Mouse (Mus musculus) liver, postnatal 0 days (tissue): ENCODE data around the gene Plcl2. TPM values are rescaled to one million over a fixed set of nuclear protein-coding genes. Genes with fewer than 3 reads are reported as not detected.
"Not testable (repeated sequence)": the region's sequence is repeated elsewhere in the genome, so short reads cannot be mapped to it uniquely, and the experiment has no call there.

Source experiments
- ATAC-seq: fragments of 200-750 bp; cut with Nextera tagmentation; 2 replicates; pipeline ENCODE4 v1.8.0; 2017; ENCODE audit warnings: mild to moderate bottlenecking, moderate library complexity
- DNase-seq: peaks from one replicate; pipeline ENCODE4 v3.0.0-alpha.2; 2016
- H3K27ac ChIP-seq: fragments of 300-500 bp; sonication (generic); 2 replicates; pipeline ENCODE4 v1.5.1; 2014; ENCODE audit warnings: antibody characterized with exemption, moderate library complexity, mild to moderate bottlenecking, low read depth
- H3K27me3 ChIP-seq: fragments of 300-500 bp; sonication (generic); 2 replicates; pipeline ENCODE4 v1.6.1; 2014; ENCODE audit warnings: low read length, control low read depth, mixed read lengths; ENCODE audit not compliant: insufficient read depth
- H3K36me3 ChIP-seq: fragments of 300-500 bp; sonication (generic); replicated peaks from 2 replicates; pipeline ENCODE4 v1.6.1; 2014; ENCODE audit warnings: mild to moderate bottlenecking, control low read depth, low read length, moderate library complexity, mixed read lengths; ENCODE audit not compliant: insufficient read depth
- H3K4me1 ChIP-seq: fragments of 300-500 bp; sonication (generic); 2 replicates; pipeline ENCODE4 v1.6.1; 2014; ENCODE audit warnings: antibody characterized with exemption, mild to moderate bottlenecking, control low read depth; ENCODE audit not compliant: insufficient read depth
- H3K4me2 ChIP-seq: fragments of 300-500 bp; sonication (generic); 2 replicates; pipeline ENCODE4 v1.6.1; 2014; ENCODE audit warnings: low read depth, mild to moderate bottlenecking, low read length, moderate library complexity, mixed read lengths
- H3K4me3 ChIP-seq: fragments of 300-500 bp; sonication (generic); 2 replicates; pipeline ENCODE4 v1.5.1; 2014; ENCODE audit warnings: low read depth, low read length
- H3K9ac ChIP-seq: fragments of 300-500 bp; sonication (generic); replicated peaks from 2 replicates; pipeline ENCODE4 v1.6.1; 2014; ENCODE audit warnings: mild to moderate bottlenecking, moderate library complexity
- H3K9me3 ChIP-seq: fragments of 300-500 bp; sonication (generic); 2 replicates; pipeline ENCODE4 v1.6.1; 2016; ENCODE audit warnings: mild to moderate bottlenecking, control low read depth, low read length, mixed read lengths
- CTCF ChIP-seq: sonication (generic); IDR thresholded peaks from 2 replicates; pipeline ENCODE4 v1.5.1; 2016; ENCODE audit warnings: antibody characterized with exemption, low read depth
- EP300 ChIP-seq: IDR thresholded peaks from 2 replicates; pipeline ENCODE4 v1.6.1; 2016; ENCODE audit warnings: antibody characterized with exemption, low read depth, mild to moderate bottlenecking
- WGBS: fragments of 180-500 bp; shearing (Covaris S2); extraction: QIAGEN DNeasy Blood & Tissue Kit; methylation state at CpG from one replicate; pipeline ENCODE4 v1.1.7; 2014; ENCODE audit not compliant: insufficient replicate concordance; 5-methylcytosine and 5-hydroxymethylcytosine counted together
- polyA plus RNA-seq: library from polyadenylated mRNA; unstranded; fragments of >200 nt; fragmentation: Nextera tagmentation; extraction: Ambion mirVana; gene quantifications from 2 replicates; pipeline ENCODE4 v1.2.1, GENCODE M21; 2015

The Plcl2 gene
- polyA plus RNA-seq, 1 experiment from 2014 or later, result 1.9 TPM

- H3K4me2 ChIP-seq, result no peak overlapping the region
- no peak for TF ChIP-seq EP300
- no peak for TF ChIP-seq CTCF
- no peaks in the 10 kb centered on the region for H3K27me3 ChIP-seq
- no peak for DNase-seq
- 0 out of 2 replicates have a peak, but pooled peaks cover 6% of the 10 kb centered on the region for H3K36me3 ChIP-seq
- WGBS, result 60% methylated on average over 6 of the region's 6 CpGs
- peaks cover 4% of the 10 kb centered on the region; the same call in 1 of the 2 replicates for H3K9me3 ChIP-seq
- H3K4me1 ChIP-seq, result no peaks in the 10 kb centered on the region
- no peak overlapping the region for H3K4me3 ChIP-seq
- no peak overlapping the region for H3K27ac ChIP-seq
- ATAC-seq, result no peak
- no peak overlapping the region for H3K9ac ChIP-seq
Measured at GRCm38 (mm10) chr17:50643989-50644388, 134.8 kb downstream of the Plcl2 start.

DNA sequence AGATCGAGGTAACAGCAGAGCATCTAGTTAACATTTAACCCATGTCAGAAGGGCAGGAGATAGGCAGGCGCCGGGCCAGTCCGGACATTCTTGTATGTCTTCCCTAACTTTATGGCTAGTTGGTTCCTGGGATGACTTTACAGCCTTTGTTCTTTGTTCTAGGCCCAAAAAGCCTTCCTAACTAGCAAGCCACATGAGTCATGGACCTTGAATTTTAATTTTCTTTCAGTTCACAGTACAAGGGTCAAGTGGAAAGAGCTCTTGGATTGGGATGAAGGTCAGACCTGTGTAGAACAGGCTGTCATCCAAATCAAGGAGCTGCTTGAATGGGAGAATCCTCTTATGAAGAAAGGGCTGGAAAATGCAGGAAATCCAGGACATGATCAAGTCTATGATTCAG is 138.9 kb downstream of the Plcl2 start:
- not testable (repeated sequence) for H3K4me1 ChIP-seq, DNase-seq, H3K9me3 ChIP-seq, H3K4me2 ChIP-seq, H3K9ac ChIP-seq, H3K27ac ChIP-seq, H3K4me3 ChIP-seq, H3K27me3 ChIP-seq, ATAC-seq, H3K36me3 ChIP-seq
- WGBS, result 86% methylated on average over 4 of the region's 4 CpGs

GRCm38 (mm10) chr17:50648757-50649419 is 139.7 kb downstream of the Plcl2 start:
- Histone ChIP-seq H3K4me1 (no peaks in the 10 kb centered on the region), H3K4me3 (no peak overlapping the region), H3K27me3 (no peaks in the 10 kb centered on the region), H3K9ac (no peak overlapping the region), H3K27ac (no peak overlapping the region), H3K9me3 (peaks cover 4% of the 10 kb centered on the region; the same call in 1 of the 2 replicates), H3K36me3 (0 out of 2 replicates have a peak, but pooled peaks cover 2% of the 10 kb centered on the region), H3K4me2 (no peak overlapping the region)
- 81% methylated on average over 6 of the region's 6 CpGs for WGBS
- TF ChIP-seq CTCF, result no peak
- no peak for TF ChIP-seq EP300
- ATAC-seq (no peak), DNase-seq (no peak)

DNA sequence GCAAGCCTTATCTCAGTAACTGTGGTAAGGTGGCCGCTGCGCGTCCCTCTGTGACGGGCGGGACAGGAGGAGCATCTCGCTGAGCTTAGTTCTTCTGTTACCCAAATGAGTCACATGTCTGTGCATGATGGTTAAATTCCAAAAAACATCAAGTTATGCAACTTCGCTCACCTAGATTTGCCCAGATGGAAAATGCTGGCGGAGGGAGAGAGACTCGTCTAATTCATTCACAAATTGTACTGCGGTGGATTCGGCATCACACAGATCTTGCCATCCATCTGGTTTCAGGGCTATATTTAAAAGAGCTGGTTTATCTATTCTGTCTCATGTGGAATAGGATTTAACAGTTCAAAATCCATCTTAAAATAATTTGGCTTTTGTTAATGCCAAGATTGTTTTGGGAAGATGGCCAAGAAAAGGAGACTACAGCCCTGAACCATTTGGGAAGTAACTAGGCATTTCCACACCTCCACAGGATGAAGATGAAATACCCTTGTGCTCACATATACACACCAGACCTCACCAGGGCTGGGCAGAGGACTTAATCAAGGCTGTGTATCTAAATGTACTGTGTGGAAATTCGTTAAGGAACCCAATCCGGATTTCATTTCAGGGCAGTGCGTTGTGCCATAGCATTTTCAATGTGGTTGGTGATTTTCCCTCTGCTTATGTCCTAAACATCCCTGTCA is 141.5 kb downstream of the Plcl2 start:
- 88% methylated on average over 14 of the region's 14 CpGs for WGBS
- H3K9ac ChIP-seq, result no peak overlapping the region
- no peak for ATAC-seq
- no peak overlapping the region for H3K4me2 ChIP-seq
- TF ChIP-seq EP300 (no peak), CTCF (no peak)
- peaks cover 4% of the 10 kb centered on the region; the same call in 1 of the 2 replicates for H3K9me3 ChIP-seq
- H3K27me3 ChIP-seq, result no peaks in the 10 kb centered on the region
- H3K4me3 ChIP-seq, result no peak overlapping the region
- H3K4me1 ChIP-seq, result no peaks in the 10 kb centered on the region
- 0 out of 2 replicates have a peak, but pooled peaks cover 2% of the 10 kb centered on the region for H3K36me3 ChIP-seq
- H3K27ac ChIP-seq, result no peak overlapping the region
- no peak for DNase-seq

GRCm38 (mm10) chr17:50654741-50655415 is 145.7 kb downstream of the Plcl2 start:
- H3K4me2 ChIP-seq, result no peak overlapping the region
- 76% methylated on average over 5 of the region's 5 CpGs for WGBS
- ATAC-seq, result no peak

DNA sequence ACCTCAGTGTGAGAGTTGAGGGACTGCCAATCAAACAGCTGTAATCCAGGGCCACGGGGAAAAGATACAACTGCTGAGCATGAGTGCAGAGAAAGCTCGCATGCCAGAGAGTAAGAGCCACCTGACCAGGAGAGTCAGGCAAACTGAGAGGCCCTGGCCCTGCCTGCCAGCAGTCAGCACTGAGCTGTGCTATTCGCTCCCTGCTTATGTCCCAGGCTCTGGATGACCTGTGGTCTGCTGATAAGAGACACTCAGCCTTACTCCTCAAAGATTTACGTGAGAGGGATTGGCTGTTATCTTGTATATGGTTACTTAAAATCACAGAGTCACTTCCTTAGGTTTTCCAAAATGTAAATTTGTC is 146.2 kb downstream of the Plcl2 start:
- H3K27me3 ChIP-seq, result no peaks in the 10 kb centered on the region
- WGBS, result 44% methylated on average over 4 of the region's 4 CpGs
- no peak overlapping the region for H3K4me3 ChIP-seq
- no peaks in the 10 kb centered on the region for H3K9me3 ChIP-seq
- H3K4me2 ChIP-seq, result no peak overlapping the region
- no peak for DNase-seq
- ATAC-seq, result no peak
- no peaks in the 10 kb centered on the region for H3K4me1 ChIP-seq
- H3K27ac ChIP-seq, result no peak overlapping the region
- no peak overlapping the region for H3K9ac ChIP-seq
- TF ChIP-seq EP300 (no peak), CTCF (no peak)
- no peaks in the 10 kb centered on the region for H3K36me3 ChIP-seq

More at GRCm38 (mm10) chr17:50654741-50655415, 145.7 kb downstream of the Plcl2 start:
- DNase-seq, result no peak
- H3K9ac ChIP-seq, result no peak overlapping the region
- no peaks in the 10 kb centered on the region for H3K9me3 ChIP-seq
- H3K36me3 ChIP-seq, result no peaks in the 10 kb centered on the region
- no peak for TF ChIP-seq CTCF
- no peak for TF ChIP-seq EP300
- H3K27ac ChIP-seq, result no peak overlapping the region
- no peaks in the 10 kb centered on the region for H3K27me3 ChIP-seq
- H3K4me1 ChIP-seq, result no peaks in the 10 kb centered on the region
- H3K4me3 ChIP-seq, result no peak overlapping the region
